Mouse (Mus musculus) spleen, adult 12 weeks (tissue): ENCODE measurements around the gene Syt3.

Experiments used
- DNase-seq: peaks from one replicate; pipeline ENCODE4 v3.0.0; 2022; ENCODE audit warnings: low spot score

Gene Syt3

GRCm38 (mm10) chr7:44411144-44411543 is 27.2 kb downstream of the Syt3 start:
- DNase-seq: no peak

- no peak for DNase-seq
Measured at GRCm38 (mm10) chr7:44413307-44413706, 29.4 kb downstream of the Syt3 start.

- DNase-seq: no peak
Measured at GRCm38 (mm10) chr7:44427666-44428065, 43.8 kb downstream of the Syt3 start.

- DNase-seq: no peak
Measured at GRCm38 (mm10) chr7:44428171-44428950, 44.5 kb downstream of the Syt3 start.

GRCm38 (mm10) chr7:44428968-44429521 is 45.1 kb downstream of the Syt3 start, which contains the start of gene Lrrc4b:
Lrrc4b (plus strand) TSS chr7:44429018.
- no peak for DNase-seq

GRCm38 (mm10) chr7:44429534-44430488 is 45.9 kb downstream of the Syt3 start:
- no peak for DNase-seq

- DNase-seq: no peak
Measured at GRCm38 (mm10) chr7:44432550-44432949, 48.6 kb downstream of the Syt3 start.

- DNase-seq: no peak
Measured at GRCm38 (mm10) chr7:44433371-44433770, 49.5 kb downstream of the Syt3 start.

GRCm38 (mm10) chr7:44434089-44434488 is 50.2 kb downstream of the Syt3 start:
- DNase-seq: no peak

GRCm38 (mm10) chr7:44435796-44436195 is 51.9 kb downstream of the Syt3 start:
- DNase-seq: no peak

GRCm38 (mm10) chr7:44436267-44436666 is 52.4 kb downstream of the Syt3 start:
- no peak for DNase-seq

- DNase-seq: no peak
Measured at GRCm38 (mm10) chr7:44437188-44437587, 53.3 kb downstream of the Syt3 start.

- DNase-seq: no peak
Measured at GRCm38 (mm10) chr7:44437933-44438332, 54.0 kb downstream of the Syt3 start.

- no peak for DNase-seq
Measured at GRCm38 (mm10) chr7:44439696-44440095, 55.8 kb downstream of the Syt3 start.

- DNase-seq: no peak
Measured at GRCm38 (mm10) chr7:44440479-44440878, 56.6 kb downstream of the Syt3 start.

GRCm38 (mm10) chr7:44441180-44441579 is 57.3 kb downstream of the Syt3 start:
- no peak for DNase-seq

GRCm38 (mm10) chr7:44441648-44442109 is 57.8 kb downstream of the Syt3 start:
- no peak for DNase-seq

- no peak for DNase-seq
Measured at GRCm38 (mm10) chr7:44442407-44442821, 58.5 kb downstream of the Syt3 start.

GRCm38 (mm10) chr7:44443268-44444173 is 59.6 kb downstream of the Syt3 start:
- no peak for DNase-seq

- no peak for DNase-seq
Measured at GRCm38 (mm10) chr7:44444886-44445527, 61.1 kb downstream of the Syt3 start.

- no peak for DNase-seq
Measured at GRCm38 (mm10) chr7:44445528-44445923, 61.6 kb downstream of the Syt3 start.
